Mouse (Mus musculus) urinary bladder, postnatal 10 days (tissue): ENCODE measurements around the gene Edem3.
"Not testable (repeated sequence)": the region's sequence is repeated elsewhere in the genome, so short reads cannot be mapped to it uniquely, and the experiment has no call there.

Experiments
- DNase-seq: peaks from one replicate; pipeline ENCODE4 v3.0.0; 2022; ENCODE audit warnings: low spot score

The Edem3 gene

DNA sequence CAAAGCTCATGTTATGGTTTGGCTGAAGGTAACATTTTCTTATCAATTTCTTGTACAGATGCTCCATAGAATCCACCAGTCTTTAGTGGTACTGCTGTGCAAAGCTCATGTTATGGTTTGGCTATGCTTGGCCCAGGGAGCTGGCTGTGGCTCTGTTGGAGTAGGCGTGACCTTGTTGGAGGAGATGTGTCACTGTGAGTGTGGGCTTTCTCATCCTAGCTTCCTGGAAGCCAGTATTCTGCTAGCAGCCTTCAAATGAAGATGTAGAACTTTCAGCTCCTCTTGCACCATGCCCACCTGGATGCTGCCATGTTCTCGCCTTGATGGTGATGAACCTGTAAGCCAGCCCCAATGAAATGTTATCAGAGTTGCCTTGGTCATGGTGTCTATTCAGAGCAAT lies 5.3 kb upstream of the Edem3 start:
- DNase-seq: not testable (repeated sequence)

DNA sequence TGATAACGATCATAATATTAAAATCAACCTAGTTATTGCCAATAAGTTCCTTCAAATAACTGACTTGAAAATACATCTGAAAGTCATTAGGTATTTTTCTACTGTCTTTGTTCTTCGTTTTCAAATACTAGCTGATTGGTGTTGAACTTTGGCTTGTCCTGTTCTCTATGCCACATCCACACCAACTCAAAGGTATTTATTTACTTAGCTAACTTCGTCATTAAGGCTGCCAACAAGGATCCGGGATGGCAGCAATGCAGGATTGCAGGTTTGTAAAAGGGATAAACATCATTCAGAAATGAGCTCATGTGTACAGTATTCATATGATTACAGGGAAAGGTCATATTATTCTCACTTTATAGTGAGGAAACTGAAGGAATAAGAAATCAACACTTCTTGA lies 2.2 kb upstream of the Edem3 start:
- DNase-seq: no peak

DNA sequence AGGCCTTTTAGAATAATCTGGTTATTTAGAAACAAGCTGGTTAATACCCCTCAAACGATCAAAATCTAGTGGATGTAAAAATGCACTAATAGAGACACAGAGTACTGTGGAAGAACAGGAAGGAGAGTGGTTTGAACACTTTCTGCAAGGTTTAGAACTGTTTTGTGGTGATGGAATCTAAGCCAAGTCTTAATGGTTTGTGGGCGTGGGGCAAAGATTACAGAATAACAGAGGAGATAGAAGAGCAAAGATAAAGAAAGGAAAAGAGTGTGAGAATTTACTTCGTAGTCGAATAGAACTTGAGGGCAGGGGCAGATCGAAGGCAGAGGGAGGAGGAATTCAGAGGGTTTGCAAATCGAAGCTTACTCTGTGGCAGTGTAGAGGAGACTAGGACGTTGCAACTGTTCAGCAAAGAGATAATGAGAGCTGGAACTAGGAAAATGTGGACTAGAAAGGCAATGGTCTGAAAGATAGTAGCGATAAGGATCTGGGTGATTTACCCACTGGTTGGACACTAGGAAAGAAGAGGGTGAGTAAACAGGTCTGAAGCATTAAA lies 1.7 kb upstream of the Edem3 start:
- no peak for DNase-seq

DNA sequence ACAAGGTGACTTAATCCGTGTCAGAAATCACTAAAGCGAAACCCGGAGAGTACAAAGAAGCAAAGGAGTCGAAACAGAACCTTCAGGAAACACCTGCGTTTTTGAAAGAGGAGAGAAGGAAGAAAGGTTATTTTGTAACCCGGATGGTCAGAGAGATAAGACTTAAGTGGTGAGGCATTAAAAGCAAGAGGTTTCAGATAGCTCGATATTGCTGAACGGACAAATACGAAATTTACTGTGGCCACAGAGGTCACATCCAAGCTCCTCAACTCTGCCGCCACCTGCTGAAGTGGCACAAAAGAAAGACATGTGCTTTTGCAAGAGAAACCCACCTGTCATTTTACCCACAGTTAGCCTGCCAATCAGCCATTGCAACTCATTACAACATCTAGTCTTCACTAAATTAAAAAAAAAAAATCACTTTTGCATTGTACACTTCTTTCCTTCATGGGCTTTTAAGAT lies 1.1 kb upstream of the Edem3 start:
- no peak for DNase-seq

DNA sequence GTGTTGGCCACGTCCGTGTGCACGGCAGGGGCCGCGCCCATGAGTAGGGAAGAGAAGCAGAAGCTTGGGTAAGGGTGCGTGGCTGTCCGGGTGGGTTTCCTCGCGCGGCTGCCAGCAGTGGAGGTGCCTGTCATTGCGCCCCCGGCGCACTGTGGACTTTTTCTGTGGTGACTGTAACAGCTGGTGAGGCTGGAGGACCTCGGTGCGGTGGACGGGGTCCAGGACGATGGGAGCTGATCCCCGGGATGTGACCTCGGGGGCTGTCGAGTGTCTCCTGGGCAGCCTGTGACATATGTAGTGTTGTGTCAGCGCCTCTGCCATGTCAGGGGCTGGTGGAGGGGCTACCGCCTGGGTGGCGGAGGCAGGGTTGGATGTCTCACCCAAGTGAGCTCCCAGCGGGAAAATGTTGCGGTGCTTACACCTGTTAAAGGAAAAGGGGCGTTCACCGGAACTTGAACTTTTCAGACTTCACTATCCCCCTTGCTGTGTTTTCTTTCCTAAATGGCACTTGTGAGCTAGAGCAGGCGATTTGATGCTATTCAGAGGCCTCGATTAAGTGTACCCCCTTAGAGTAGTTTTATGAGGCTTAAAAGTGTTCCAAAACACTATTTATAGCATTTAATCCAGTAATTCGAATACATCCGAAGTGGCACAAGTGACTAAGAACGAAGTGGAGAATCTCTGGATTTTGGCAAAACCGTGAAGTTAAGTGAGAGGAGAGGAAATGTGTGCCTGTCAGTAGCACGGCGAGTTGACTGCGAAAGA lies 671 bp downstream of the Edem3 start:
- DNase-seq: peak; percentile 13

DNA sequence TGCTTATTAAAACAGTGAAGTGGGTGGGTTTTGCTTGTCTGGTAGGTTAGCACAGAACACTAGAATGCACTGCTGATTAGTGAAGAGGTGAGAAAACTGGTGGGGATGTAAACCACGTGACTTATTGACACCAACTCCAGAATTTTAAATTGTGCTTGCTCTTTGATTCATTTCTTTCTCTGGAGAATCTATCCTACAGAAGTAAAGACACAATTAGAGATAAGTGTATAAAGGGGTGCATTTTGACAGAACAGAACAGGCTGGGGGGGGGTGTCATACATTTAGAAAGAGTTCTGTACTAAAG lies 1.2 kb downstream of the Edem3 start:
- no peak for DNase-seq

DNA sequence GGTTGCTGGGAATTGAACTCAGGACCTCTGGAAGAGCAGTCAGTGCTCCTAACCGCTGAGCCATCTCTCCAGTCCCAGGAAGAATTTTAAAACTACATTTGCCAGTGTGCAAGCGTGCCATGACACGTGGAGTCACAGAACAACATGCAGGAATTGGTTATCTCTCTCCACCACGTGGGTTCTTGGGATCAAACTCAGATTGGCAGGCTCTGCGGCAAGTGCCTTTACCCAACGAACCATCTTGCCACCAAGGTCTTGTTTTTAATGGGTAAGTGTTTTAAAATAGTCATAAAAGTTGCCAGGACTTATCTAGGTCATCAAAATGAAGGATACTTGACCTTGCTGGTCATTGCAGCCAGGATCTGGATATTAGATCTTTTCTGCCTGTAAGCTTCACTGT lies 3.1 kb downstream of the Edem3 start:
- no peak for DNase-seq

DNA sequence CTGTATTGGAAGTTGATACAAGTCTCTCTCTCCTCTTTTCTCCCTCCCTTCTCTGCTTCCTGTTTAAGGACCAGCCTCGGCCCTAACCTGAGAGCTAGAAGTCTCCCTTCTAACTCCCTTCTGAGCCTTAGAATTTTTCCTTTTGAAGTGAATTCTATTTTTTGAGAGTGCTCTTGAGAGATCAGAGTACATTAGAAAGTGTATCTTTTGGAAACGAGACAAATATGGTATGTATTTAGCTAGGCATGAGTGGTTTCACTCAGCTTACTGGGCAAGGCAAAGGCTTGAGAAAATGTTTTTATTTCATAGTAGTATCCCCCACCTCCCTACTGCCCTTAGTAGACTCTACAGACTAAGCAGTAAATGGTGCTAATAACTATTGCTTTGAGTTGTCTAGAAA lies 3.8 kb downstream of the Edem3 start:
- DNase-seq: no peak

DNA sequence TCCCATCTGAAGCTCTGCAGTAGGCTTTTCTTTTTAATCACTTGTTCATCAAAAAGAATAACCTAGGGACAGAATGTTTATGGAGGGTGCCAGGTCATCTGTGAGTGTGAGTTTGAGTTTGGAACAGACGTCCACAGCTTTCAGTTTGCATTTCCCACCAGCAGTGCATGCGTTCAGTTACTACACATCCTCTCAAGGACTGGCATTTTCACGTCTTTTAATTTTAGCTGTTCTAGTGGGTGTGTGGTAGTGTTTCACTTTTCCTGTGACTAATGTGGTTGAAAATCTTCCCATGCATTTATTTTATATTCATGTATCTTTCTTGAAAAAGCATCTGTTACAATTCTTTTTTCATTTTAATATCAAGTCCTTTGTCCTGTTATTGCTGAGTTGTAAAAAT lies 9.1 kb downstream of the Edem3 start:
- no peak for DNase-seq

DNA sequence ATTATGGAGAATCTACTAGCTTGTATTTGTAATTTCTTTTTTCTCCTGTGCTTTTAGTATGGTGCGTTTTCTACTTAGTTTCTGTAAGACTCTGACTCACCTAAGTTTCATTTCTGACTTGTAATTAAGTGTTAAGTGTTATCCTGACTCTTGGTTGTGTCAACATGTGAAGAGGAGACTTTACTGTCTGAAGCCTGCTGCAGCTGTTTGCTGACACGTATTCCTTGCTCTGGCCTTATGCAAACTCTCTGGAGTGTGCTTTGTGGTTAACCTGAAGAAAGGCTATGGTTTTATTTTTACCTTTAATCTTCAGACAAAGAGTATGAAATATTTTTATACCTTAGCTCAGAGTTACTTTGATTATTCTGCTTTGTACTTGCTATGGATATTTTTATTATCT lies 11.0 kb downstream of the Edem3 start:
- no peak for DNase-seq

DNA sequence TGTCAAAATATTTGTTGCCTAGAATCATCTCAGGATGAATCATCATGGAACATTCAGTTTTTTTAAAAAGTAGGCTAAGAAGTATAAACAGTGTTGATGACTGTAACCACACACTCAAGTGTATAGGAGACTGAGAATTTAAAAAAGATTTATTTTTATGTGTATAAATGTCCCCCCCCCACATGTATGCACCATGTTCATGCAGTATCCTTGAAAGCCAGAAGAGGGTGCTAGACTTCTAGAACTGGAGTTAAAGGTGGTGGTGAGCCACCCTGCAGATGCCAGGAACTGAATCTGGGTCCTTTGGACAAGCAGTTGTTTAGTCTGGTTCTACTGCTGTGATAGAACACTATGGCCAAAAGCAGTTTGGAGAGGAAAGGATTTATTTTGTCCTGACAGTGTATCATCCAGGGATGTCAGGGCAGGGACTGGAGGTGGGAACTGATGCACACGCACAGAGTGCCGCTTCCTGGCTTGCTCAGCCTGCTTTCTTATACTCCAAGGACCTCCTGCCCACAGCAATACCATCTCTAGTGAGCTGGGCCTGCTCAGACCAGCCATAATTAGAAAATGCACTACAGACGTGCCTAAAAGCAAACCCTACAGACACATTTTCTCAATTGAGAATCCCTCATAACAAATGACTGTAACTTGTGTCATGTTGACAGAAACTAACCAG lies 11.9 kb downstream of the Edem3 start:
- DNase-seq: no peak

DNA sequence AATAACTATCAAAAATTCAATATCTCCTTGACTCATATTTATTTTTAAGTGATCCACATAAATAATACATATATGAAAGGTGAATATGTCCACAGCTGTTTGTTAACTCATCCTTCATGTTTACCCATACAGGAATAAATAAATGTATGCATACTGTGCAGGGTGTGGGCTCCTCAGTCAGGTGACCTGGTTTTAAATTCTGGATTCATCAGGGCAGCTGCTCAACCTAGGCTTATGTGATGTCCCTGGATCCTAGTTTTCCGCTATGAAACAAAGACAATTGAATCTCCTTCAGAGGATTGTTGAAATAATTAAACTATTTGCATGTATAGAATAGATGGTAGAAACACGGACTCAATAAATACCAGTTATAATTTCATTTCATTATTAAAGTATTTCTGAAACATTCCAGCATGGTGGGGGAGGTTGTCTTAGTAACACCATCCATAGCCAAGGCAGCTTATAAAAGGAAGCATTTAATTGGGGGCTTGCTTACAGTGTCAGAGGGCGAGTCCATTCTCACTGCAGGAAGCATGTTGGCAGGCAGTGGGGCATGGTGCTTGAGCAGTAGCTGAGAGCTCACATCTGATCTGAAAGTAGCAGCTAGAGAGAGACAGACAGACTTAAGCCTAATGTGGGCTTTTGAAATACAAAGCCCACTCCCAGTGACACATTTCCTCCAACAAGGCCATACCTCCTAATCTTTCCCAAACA lies 14.2 kb downstream of the Edem3 start:
- DNase-seq: no peak

DNA sequence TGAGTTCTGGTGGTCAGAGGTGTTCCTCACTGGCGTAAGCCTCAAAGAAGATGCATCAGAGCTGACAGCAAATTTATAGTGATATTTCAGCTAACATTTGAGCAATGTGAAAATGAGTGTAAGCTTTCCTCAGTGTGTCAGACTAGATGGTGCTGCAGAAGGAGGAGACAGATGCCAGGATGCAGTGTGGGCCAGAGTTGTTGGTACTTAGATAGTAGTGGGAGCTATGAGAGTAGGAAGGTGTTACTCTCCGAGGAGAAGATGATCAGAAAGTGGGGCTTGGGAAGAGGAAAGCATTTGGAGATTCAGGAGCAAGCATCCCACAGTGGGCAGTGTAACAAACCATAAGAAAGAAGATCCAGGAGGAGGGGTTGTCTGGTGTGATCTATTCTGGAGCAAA lies 22.4 kb downstream of the Edem3 start:
- DNase-seq: no peak

DNA sequence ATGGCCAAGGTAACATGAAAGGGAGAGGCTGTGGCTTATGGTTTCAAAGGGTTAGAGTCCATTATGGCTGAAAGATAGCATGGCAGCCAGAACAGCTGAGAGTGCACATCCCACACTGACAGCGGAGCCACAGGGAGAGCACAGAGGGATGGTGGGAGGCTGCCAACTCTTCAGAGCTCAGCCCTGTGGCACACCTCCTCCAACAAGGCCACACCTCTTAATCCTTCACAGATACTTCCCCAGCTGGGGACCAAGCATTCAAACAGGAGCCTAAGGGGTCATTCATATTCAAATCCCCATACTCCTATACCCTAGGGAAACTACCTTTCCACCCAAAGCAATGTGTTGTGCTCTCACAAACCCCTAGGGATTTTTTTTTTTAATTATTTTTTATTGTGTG lies 23.4 kb downstream of the Edem3 start:
- DNase-seq: no peak

DNA sequence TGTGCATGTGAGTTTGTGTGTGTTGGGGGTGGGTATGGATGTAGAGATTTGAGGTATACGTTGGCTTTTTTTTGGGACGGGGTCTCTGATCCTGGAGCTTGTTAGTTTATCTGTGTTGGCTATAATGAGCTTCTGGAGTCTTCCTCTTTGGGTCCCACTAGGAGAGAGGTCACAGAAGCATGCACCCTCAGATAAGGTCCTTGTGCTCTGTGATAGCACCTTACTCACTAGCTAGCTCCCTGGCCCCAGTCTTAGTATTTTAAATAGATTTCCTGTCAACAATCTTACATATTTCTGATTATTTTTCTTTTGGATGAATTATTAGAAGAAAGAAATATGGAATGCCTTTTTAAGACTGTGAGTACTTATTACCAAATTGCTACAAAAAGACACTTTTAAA lies 24.1 kb downstream of the Edem3 start:
- DNase-seq: no peak

DNA sequence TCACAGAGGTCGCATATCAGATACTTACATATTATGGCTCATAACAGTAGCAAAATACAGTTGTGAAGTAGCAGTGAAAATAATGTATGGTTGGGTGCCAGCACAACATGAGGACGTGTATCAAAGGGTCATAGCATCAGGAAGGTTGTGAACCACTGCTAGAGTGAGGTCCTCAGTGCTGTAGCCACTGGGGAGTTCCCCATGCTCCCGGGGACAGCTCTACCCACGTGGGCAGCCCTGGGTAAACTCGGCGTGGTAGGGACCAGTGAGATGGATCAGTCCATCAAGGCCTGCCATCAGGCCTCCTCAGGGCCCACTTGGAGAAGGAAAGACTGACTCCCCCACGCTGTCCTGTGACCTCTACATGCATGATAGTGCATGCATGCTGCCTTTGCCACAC lies 26.3 kb downstream of the Edem3 start:
- no peak for DNase-seq

DNA sequence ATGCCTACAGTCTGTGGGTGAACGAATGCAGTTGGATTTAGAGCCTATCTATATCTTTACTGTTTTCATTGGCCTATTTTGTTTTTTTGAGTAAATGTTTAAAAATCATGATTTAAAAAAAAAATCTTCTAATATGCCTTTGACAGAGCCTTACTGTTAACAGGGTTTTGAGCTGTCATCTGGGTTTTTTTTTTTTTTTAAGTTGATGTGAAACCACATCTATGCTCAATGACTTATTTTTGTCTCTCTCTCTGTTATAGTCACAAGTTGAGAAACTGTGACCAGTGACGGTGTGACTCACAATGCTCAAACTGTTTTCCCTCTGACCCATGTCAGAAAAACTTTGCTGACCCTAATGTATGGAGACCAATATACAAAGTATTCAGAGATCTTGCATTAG lies 28.2 kb downstream of the Edem3 start:
- DNase-seq: no peak

DNA sequence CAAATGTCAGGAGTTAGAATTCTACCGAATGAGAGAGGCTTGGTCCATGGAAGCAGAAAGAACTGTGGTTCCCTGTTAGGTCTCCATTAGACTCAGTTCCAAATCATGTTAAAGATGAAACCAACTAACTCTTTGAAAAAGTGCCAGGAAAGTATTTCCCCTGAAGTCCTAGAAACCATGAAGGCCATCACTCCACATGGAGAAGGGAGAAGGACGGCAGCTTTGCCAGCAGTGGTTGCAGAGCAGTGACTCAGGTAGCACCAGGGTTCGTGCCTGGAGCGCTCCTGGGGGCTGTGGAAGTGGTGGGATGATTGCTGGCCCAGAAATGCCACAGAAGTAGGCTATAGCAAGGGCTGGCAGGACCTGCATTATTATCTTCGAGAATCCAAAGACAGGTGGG lies 31.2 kb downstream of the Edem3 start:
- no peak for DNase-seq

DNA sequence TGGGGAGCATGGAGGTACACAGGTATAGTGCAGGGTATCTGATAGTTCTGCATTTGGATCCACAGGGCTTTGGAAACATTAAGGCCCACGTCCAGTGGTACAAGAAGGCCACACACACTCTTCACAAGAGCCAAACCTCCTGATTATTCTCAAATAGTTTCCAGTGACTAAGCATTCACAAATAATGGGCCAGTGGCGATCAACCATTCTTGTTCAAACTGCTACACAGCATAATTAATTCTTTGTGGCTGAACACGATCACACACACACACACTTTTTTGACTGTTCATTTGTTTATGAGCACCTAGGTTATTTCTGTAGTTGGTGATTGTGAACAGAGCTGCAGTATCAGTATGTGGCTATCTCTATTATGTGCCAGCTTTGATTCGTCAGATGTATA lies 34.0 kb downstream of the Edem3 start:
- DNase-seq: no peak

DNA sequence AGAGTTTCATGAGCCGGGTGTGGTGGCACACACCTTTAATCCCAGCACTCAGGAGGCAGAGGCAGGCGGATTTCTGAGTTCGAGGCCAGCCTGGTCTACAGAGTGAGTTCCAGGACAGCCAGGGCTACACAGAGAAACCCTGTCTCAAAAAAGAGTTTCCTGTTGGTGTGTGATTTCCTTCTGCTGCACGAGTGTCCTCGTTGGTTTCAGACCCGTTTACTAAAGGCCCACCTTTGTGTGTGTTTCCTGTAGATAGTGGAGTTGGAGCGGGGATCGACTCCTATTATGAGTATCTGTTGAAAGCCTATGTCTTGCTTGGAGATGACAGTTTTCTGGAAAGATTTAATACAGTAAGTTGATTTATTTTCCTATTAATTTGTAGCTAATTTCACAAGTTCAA lies 36.9 kb downstream of the Edem3 start:
- DNase-seq: not testable (repeated sequence)

DNA sequence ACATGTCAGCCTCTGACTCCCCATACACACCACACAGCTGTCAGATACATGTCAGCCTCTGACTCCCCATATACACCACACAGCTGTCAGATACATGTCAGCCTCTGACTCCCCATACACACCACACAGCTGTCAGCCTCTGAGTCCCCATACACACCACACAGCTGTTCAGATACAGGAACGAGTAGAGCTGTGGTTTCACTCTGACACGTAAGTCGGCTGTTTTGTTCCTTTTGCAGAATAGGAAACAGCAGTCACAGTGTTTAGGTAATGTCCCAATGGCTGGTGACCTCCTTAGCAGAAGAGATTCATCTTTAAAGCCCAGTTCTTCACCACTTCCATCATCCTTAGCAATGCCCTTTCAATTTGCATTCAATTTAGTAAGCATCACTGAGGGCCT lies 47.6 kb downstream of the Edem3 start:
- DNase-seq: not testable (repeated sequence)

DNA sequence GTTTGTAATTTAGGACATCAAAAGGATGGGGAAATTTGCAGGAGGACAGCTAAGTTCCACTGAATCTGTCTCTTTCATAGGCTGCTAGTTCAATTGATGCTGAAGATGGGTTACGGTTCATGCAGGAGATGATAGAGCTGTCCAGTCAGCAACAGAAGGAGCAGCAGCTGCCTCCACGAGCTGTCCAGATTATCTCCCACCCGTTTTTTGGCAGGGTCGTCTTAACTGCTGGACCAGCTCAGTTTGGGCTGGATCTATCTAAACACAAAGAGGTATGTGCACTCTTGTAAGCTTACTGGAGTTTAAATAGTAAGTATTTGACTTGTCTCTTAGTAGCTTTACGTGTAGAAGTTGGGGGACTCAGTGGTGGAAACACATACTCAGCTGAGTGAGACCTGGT lies 52.1 kb downstream of the Edem3 start:
- no peak for DNase-seq
